Mouse (Mus musculus): ENCODE results near the gene Olfr480. TPM values are rescaled to one million over a fixed set of nuclear protein-coding genes. Genes with fewer than 3 reads are reported as not detected.

The Olfr480 gene
- not detected in 2 replicates for polyA plus RNA-seq (2015; fragmentation: Nextera tagmentation; extraction: Ambion mirVana)

GRCm38 (mm10) chr7:108067246-108067645 lies at the start of gene Olfr480:
Gene Olfr480 (minus strand): TSS chr7:108067346.

GRCm38 (mm10) chr7:108100549-108100948 lies 33.4 kb upstream of the Olfr480 start, which contains the start of gene Olfr483:
Gene Olfr483 (plus strand): TSS chr7:108100849.

DNA sequence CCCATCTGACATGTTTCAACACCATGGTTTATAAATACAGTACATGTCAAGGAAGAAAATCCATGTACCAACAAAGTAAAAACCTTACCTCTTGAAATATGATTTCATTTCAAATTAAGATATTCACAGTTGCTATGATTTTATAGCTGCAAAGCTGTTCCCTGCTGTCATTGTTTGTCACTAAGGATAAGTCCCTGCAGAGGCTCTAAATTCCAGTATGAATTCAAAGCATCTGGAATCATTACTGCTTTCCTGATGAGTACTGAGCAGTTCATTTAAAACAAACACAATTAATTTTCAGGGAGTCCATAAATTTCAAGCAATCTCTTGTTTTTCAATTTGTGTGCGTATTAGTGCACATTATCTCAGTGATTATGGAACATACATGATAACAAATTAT lies 30.3 kb upstream of the Olfr480 start, which contains the start of gene Olfr482:
Gene Olfr482, minus strand, starts transcription at position 101 of the 400 bp plus-strand sequence.

DNA sequence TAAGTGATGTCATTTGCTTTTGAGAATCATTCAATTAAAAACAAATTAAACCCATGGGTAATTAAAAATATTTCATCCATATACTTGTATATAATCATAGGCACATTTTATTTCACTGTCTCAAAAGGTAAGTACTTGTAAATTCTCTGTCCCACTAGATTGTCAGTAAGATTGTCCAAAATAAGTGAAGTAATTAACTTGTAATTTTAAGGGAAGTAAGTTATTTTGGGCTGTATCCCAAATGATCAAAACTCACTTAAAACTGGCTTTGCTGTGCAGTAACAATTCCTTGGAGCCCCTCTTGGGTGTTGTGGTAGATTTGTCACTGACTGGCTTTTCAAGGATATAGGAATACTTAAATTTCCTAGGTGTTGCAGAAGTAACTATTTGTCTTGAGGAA lies 12.4 kb upstream of the Olfr480 start, which contains the start of gene Olfr481:
Gene Olfr481, plus strand, starts transcription at position 301 of the 400 bp plus-strand sequence.

DNA sequence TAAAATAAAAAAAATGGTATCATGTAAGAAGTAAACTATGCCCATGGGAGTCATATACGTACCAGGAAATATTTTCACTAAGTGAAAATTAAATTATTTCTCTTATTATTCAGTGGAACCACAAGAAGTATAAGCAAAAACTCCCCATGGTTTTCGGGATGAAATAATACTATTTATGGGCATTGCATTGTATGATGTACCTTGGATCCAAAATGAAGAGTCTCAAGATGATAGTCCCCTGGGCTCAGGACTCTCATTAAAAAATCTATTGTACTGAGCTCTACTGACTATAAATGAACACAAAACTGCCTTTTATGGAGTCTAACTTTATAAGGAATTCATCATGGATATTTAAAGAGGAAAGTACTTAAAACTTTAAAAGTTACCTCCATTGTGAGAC lies 16.8 kb downstream of the Olfr480 start, which contains the start of gene Olfr479:
Gene Olfr479, plus strand, starts transcription at position 301 of the 400 bp plus-strand sequence.

DNA sequence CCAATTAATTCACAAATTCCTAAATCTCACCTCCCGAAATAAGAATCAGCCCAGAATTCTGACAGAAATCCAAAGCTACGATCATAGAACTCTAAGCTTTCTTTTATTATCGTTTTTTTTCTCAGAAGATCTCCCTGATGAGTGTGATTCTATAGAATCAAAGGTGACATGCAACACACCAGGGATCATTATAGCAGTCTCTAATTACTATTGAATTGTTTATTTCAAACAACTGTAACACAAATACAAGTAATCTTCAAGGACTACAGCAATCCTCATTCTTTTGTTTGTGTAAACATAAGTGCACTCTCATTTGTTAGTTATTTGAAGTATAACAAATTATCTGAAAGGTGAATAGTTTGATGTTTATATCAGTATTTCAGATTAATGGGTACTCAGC lies 33.3 kb downstream of the Olfr480 start, which contains the start of gene Olfr478:
Gene Olfr478, minus strand, starts transcription at position 101 of the 400 bp plus-strand sequence.

Other genes starting within 250 kb of the Olfr480 start
- gene Olfr469, start 241.8 kb downstream of the Olfr480 start, polyA plus RNA-seq (2015; fragmentation: Nextera tagmentation; extraction: Ambion mirVana) = not detected in 2 replicates
- not detected in 2 replicates for gene Olfr470, start 219.9 kb downstream of the Olfr480 start, polyA plus RNA-seq (2015; fragmentation: Nextera tagmentation; extraction: Ambion mirVana)
- not detected in 2 replicates for gene Olfr472, start 169.4 kb downstream of the Olfr480 start, polyA plus RNA-seq (2015; fragmentation: Nextera tagmentation; extraction: Ambion mirVana)
- gene Olfr473, start 136.9 kb downstream of the Olfr480 start, polyA plus RNA-seq (2015; fragmentation: Nextera tagmentation; extraction: Ambion mirVana) = not detected in 2 replicates
- gene Olfr474, start 112.7 kb downstream of the Olfr480 start, polyA plus RNA-seq (2015; fragmentation: Nextera tagmentation; extraction: Ambion mirVana) = not detected in 2 replicates
- gene Olfr476, start 102.5 kb downstream of the Olfr480 start, polyA plus RNA-seq (2015; fragmentation: Nextera tagmentation; extraction: Ambion mirVana) = not detected in 2 replicates
- not detected in 2 replicates for gene Olfr477, start 80.7 kb downstream of the Olfr480 start, polyA plus RNA-seq (2015; fragmentation: Nextera tagmentation; extraction: Ambion mirVana)
- not detected in 2 replicates for gene Olfr478, start 33.4 kb downstream of the Olfr480 start, polyA plus RNA-seq (2015; fragmentation: Nextera tagmentation; extraction: Ambion mirVana)
- not detected in 2 replicates for gene Olfr479, start 16.7 kb downstream of the Olfr480 start, polyA plus RNA-seq (2015; fragmentation: Nextera tagmentation; extraction: Ambion mirVana)
- not detected in 2 replicates for gene Olfr481, start 12.5 kb upstream of the Olfr480 start, polyA plus RNA-seq (2015; fragmentation: Nextera tagmentation; extraction: Ambion mirVana)
- 0.06 and 0.10 TPM in 2 replicates for gene Olfr482, start 30.2 kb upstream of the Olfr480 start, polyA plus RNA-seq (2015; fragmentation: Nextera tagmentation; extraction: Ambion mirVana)
- not detected in 2 replicates for gene Olfr483, start 33.5 kb upstream of the Olfr480 start, polyA plus RNA-seq (2015; fragmentation: Nextera tagmentation; extraction: Ambion mirVana)
- gene Olfr484, start 60.1 kb upstream of the Olfr480 start, polyA plus RNA-seq (2015; fragmentation: Nextera tagmentation; extraction: Ambion mirVana) = not detected in 2 replicates
- gene Olfr485, start 92.5 kb upstream of the Olfr480 start, polyA plus RNA-seq (2015; fragmentation: Nextera tagmentation; extraction: Ambion mirVana) = not detected in 2 replicates
- gene Olfr486, start 105.4 kb upstream of the Olfr480 start, polyA plus RNA-seq (2015; fragmentation: Nextera tagmentation; extraction: Ambion mirVana) = not detected in 2 replicates
- not detected in 2 replicates for gene Olfr487, start 147.3 kb upstream of the Olfr480 start, polyA plus RNA-seq (2015; fragmentation: Nextera tagmentation; extraction: Ambion mirVana)
- not detected in 2 replicates for gene Olfr488, start 191.0 kb upstream of the Olfr480 start, polyA plus RNA-seq (2015; fragmentation: Nextera tagmentation; extraction: Ambion mirVana)
- gene Olfr490, start 221.6 kb upstream of the Olfr480 start, polyA plus RNA-seq (2015; fragmentation: Nextera tagmentation; extraction: Ambion mirVana) = not detected in 2 replicates
- gene Olfr491, start 246.1 kb upstream of the Olfr480 start, polyA plus RNA-seq (2015; fragmentation: Nextera tagmentation; extraction: Ambion mirVana) = not detected in 2 replicates

Measured in neural tube, postnatal 0 days (tissue).